Mouse (Mus musculus) inflammation-experienced regulatory T-cells, adult 6 months (primary cell): ENCODE data around the gene Mau2. TPM values are rescaled to one million over a fixed set of nuclear protein-coding genes. Genes with fewer than 3 reads are reported as not detected.
"Not testable (repeated sequence)": the region's sequence is repeated elsewhere in the genome, so short reads cannot be mapped to it uniquely, and the experiment has no call there.

Experiments
- ATAC-seq: one replicate; pipeline ENCODE4 v1.8.0; 2017
- polyA plus RNA-seq, 3 experiments: library from polyadenylated mRNA; unstranded; fragments of 100-300 nt; shearing (Covaris generic); gene quantifications; one replicate each; pipeline ENCODE4 v1.2.1; 2017

Mau2 gene
- 10 to 100 TPM; 35.3 to 56.2 (median 45.5) TPM for polyA plus RNA-seq

- peak; percentile 95 for ATAC-seq
Observed at GRCm38 (mm10) chr8:70042583-70043455, at the start of gene Mau2, which contains the start of gene Sugp1. Gene Mau2 (minus strand): TSS chr8:70042734. Gene Sugp1 (plus strand): TSS chr8:70042813.

- no peak for ATAC-seq
Observed at GRCm38 (mm10) chr8:70089296-70089960, 46.9 kb upstream of the Mau2 start.

GRCm38 (mm10) chr8:70087836-70088650 lies 45.5 kb upstream of the Mau2 start:
- ATAC-seq, result no peak

- no peak for ATAC-seq
Observed at GRCm38 (mm10) chr8:70087237-70087636, 44.7 kb upstream of the Mau2 start.

- ATAC-seq, result no peak
Observed at GRCm38 (mm10) chr8:70086151-70086550, 43.6 kb upstream of the Mau2 start.

GRCm38 (mm10) chr8:70084191-70085065 lies 41.9 kb upstream of the Mau2 start:
- ATAC-seq, result no peak

GRCm38 (mm10) chr8:70083285-70083684 lies 40.8 kb upstream of the Mau2 start, which contains the start of gene Hapln4:
Gene Hapln4 (plus strand): TSS chr8:70083457.
- no peak for ATAC-seq

- no peak for ATAC-seq
Observed at GRCm38 (mm10) chr8:70081976-70082375, 39.4 kb upstream of the Mau2 start.

GRCm38 (mm10) chr8:70073682-70074081 lies 31.1 kb upstream of the Mau2 start:
- no peak for ATAC-seq

GRCm38 (mm10) chr8:70073120-70073519 lies 30.6 kb upstream of the Mau2 start:
- no peak for ATAC-seq

- ATAC-seq, result no peak
Observed at GRCm38 (mm10) chr8:70072441-70073069, 30.0 kb upstream of the Mau2 start, which contains the start of gene Tm6sf2. Gene Tm6sf2 (plus strand): TSS chr8:70072924.

- ATAC-seq, result no peak
Observed at GRCm38 (mm10) chr8:70071836-70072440, 29.4 kb upstream of the Mau2 start.

GRCm38 (mm10) chr8:70057721-70058120 lies 15.2 kb upstream of the Mau2 start:
- no peak for ATAC-seq

- ATAC-seq, result not testable (repeated sequence)
Observed at GRCm38 (mm10) chr8:70050434-70050833, 7.9 kb upstream of the Mau2 start.

GRCm38 (mm10) chr8:70049662-70050061 lies 7.1 kb upstream of the Mau2 start:
- no peak for ATAC-seq

GRCm38 (mm10) chr8:70043996-70044395 lies 1.5 kb upstream of the Mau2 start:
- ATAC-seq, result no peak

GRCm38 (mm10) chr8:70041885-70042546 lies 518 bp downstream of the Mau2 start:
- ATAC-seq, result peak; percentile 6

GRCm38 (mm10) chr8:70037994-70038393 lies 4.5 kb downstream of the Mau2 start:
- ATAC-seq, result no peak

GRCm38 (mm10) chr8:70030255-70030654 lies 12.3 kb downstream of the Mau2 start:
- no peak for ATAC-seq

GRCm38 (mm10) chr8:70026151-70026550 lies 16.4 kb downstream of the Mau2 start:
- no peak for ATAC-seq
